Mouse (Mus musculus): Measurements from ENCODE around the gene Optc. TPM values are rescaled to one million over a fixed set of nuclear protein-coding genes. Genes with fewer than 3 reads are reported as not detected.

The Optc gene
- total RNA-seq, 2 experiments from 2014 or later: 0.37 to 1.4 TPM

DNA sequence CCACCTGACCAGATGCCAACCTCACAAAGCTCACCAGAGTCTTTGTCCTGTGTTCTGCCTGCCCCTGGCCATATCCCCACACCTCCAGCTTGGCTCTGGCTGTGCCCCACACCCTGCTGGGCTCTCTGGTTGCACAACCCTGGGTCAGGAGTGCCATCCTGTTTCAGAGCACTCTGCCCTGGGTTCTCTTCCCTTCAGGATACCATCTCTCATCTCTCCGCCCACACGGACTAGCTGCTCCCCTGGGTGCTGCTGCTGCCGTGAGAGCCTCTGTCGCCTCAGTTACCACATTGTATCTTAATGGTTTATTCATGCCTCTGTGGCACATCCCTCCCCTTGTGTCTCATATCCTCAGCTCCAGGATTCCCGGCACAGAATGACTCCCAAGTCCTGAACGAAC, 21.4 kb downstream of the Optc start:
- peak in 1 of 2 experiments; percentile 50 for DNase-seq (ENCODE audit: low spot score in 2 of 2)
- intact Hi-C loops (cut with DNase I): loop anchor here (5.0 kb wide), 2 partner anchors 44 to 84 kb away; partner anchors contain the start of gene Atp2b4

DNA sequence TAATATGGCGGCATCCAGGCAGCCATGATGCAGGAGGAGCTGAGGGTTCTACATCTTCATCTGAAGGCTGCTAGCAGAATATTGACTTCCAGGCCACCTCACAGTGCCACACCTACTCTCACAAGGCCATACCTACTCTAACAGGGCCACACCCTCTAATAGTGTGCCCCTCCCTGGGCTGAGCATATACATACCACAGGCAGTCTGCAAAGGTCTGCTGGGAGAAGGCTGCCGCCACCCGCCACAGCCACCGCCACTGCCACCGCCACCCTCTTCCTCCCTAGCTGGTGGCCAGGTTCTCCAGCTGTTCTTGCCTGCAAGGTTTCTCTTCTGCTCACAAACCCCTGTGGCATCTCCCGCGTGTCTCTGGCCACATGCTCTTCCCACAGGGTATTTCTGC, 22.0 kb downstream of the Optc start:
- intact Hi-C loops (cut with DNase I): loop anchor here (5.0 kb wide), 2 partner anchors 44 to 84 kb away; partner anchors contain the start of gene Atp2b4
- no peak for DNase-seq (ENCODE audit: low spot score in 2 of 2)

DNA sequence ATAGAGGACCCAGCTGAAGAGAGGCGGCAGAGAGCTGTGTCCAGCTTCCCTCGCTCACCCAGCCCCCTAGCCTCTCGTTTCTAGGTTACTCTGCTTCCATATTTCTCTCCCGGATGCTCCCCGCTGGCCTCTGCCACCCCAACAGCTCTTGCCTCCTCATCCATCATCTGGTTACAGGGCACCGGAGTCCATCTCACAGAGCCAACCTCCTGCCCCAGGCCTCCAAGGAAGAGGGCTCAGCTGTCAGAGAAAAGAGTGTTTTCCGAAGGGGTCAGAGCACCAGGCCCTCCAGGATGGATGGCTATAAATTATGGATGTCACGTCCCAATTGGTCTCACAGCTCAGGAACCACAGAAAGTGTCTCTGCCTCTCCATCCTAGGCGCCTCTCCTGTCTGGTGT, 23.1 kb downstream of the Optc start:
- DNase-seq (ENCODE audit: low spot score in 2 of 2): no peak
- intact Hi-C loops (cut with DNase I): loop anchor here (5.0 kb wide), 2 partner anchors 42 to 82 kb away; partner anchors contain the start of gene Atp2b4

DNA sequence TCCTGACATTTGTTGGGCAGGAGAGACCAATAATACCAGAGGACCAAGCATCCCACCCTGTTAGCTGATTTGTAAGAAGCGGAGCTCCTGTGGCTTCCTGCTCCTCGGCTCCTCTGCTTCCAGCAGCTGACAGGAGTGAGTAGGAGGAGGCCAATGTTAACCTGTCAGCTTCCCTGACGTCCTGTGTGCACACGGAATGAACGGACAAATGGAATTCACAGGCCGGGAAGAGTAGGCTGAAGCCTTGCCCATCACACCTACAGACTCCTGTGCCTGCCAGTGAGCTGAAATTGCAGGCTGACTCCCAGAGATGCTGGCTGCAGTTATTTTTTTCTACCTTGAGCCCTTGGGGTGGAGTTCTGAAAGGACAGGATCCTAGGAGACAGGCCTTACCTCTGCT, 23.7 kb downstream of the Optc start:
- intact Hi-C loops (cut with DNase I): no loop called here
- peak; percentile 47 to 73 for DNase-seq (ENCODE audit: low spot score in 2 of 2)

DNA sequence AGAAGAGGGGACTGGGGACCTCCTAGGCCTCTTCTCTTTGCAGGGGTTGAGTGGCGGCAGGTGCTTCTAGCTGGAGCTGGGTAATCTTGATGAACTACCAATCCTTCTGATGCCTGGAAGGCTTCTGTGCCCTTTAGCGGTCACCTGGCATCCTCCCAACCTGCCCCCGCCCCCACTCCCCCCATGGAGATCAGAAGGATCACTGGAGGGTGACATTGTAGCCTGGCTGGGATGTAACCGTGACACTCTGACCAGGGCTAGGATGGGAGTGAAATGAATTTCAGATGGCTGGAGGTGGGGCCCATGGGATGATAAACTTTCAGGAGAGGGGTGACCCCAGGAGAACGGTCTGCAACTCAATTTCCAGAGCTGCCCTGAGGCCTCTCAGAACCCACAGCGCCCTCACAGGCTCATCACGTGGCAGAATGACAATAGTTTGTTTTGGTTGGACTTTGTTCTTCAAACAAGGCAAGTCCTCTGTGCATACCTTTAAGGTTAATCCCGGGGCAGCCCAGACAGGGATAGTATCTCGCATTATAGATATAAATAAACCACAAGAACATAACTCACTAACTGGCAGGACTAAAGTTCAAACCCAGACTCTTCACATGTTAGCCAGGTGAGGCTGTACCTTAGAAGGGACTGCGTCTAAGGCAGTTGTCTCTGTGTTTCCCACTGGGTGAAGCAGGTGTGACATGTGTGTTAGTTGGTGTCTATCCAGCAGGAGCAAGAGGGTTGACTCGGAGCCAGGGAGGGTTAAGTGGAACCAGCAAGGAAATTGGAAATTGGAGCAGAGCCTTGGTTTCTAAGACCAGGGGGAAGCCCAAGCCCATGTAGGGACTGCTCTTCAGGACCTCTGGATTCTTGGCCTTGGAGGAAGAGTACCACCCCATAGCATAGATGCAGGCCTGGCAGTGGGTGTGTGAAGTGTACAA, 25.2 kb downstream of the Optc start:
- DNase-seq (ENCODE audit: low spot score in 2 of 2): no peak
- intact Hi-C loops (cut with DNase I): no loop called here

DNA sequence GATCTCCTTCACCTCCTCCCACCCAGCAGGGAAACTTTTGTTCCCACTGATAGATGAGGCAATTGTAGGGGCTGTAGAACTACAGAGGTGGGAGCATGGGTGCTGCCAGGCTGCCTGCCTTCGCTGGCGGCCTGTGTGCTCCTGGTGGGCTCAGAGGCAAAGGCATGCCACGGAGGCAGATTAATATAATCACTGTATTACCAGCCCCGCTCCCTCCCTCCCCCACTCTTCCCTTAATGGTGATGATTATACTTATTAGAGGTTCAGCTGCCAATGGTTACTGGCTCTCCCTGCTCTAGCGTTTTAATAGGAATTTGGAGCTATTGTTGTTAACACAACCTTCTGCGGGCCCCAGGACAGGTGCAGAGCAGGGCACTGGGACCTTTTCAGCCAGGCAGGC, 26.0 kb downstream of the Optc start:
- intact Hi-C loops (cut with DNase I): no loop called here
- no peak for DNase-seq (ENCODE audit: low spot score in 2 of 2)

DNA sequence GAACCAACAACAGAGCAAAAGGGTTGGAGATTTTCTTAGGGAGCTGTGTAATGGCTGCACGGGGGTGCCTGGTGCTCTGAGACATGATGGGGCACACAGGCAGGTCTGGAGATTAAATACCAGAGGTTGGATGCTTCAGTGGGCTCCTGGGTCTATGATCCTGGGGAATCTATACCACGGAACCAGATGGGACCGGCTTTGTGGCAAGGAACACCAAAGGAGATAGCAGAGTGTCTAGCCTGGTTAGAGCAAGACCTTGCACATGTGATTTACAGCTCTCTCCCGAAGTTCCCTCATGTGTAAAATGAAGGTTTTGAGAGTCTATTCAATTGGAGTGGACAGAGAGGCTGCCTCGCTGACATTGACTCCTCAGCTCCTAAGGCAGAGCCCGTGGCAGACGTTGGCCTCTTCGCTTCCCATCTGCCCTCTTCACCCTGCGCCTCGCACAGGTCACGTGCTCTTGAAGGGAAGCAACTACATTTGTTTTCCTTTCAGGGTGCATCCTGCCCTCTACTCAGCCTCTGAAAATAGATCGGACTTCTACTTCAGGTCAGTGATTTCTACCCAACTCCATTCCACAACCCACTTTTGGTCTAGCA, 28.9 kb downstream of the Optc start:
- intact Hi-C loops (cut with DNase I): no loop called here
- DNase-seq (ENCODE audit: low spot score in 2 of 2): no peak

DNA sequence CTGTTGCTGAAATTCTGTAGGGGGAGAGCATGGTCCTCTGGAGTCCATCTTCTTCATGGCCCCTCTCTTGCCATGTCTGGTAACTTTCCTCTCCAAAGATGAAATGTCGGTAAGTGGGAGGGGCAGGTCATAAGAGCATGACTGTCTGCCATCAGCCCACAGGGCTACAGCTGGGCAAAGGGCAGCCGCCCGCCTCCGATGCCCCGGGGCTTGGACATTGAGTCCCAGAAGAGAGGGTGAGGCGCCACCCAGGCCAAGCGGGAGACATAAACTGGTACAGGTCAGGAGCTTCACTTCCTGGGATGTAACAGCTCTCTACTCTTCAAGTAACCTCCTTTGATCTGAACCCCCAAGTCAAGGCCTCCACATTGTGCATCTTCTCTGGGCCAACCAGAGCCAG, 30.9 kb downstream of the Optc start:
- intact Hi-C loops (cut with DNase I): no loop called here
- DNase-seq (ENCODE audit: low spot score in 2 of 2): no peak

DNA sequence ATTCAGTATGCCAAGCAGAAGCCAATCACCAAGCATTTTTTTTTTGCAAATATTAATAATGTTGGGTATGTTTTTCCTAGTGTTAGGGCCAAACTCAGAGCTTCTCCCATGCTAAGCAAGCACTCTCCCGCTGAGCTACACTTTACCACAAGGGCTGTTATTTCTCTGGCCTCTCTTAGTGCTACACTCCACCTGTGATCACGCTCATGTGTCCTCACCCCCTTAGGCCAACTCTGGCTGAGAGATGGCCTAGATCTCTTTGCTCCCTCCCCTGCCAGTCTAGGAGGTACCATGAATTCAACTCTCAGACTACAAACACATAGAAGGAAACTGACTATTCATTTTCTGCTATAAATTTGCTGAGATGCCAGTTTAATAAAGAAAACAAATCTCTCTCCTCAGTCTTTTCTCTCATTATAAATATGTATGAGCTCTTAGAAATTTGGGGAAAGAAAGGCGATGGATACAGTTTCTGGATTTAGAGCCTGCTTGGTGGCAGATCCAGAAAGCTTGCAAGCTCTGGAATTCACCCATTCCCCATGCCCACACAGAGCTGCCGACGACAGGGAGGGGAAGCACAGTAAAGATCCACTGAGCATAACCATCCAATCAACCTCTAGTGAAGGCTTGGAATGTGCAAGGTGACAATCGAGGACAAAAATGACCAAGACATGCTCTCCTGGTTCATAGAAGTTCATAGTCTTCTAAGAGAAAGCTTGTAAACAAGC, 34.5 kb downstream of the Optc start:
- intact Hi-C loops (cut with DNase I): no loop called here
- DNase-seq (ENCODE audit: low spot score in 2 of 2): no peak

DNA sequence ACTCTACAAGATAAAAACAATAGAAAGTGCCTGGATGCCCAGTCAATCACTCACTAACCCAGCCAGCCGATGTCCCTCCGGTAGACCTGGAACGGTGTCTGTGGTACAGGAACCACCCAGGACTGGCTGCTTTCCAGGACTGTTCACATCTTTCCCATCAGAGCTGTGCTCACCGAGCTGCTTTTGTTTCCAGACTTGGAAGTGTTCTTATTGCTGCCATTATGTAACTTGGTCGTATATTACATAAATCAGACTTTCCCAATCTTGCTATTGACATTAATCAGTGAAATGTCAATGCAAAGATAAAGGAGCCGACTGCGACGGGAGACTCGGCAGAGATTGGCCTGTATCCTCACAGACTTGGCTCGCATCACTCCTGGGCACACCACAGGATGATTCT, 36.6 kb downstream of the Optc start:
- DNase-seq (ENCODE audit: low spot score in 2 of 2): no peak
- intact Hi-C loops (cut with DNase I): no loop called here

DNA sequence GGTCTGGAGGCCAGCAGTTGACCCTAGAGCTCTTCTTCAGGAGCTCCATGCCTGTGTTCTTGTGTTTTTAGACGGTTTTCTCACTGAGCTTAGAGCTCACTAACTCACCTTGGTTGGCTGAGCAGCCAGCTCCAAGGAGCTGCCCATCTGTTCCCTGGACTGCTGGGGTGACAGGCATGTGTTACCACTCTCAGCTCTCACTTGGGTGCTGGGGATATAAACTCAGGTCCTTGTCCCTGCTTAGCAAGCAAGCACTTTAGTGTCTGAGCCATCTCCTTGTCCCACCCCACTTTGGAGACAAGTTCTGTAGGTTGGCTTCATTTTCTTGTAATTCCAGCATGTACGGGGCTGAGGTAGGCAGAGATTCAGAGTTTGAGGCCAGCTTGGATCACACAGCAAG, 38.6 kb downstream of the Optc start:
- DNase-seq (ENCODE audit: low spot score in 2 of 2): no peak
- intact Hi-C loops (cut with DNase I): no loop called here

DNA sequence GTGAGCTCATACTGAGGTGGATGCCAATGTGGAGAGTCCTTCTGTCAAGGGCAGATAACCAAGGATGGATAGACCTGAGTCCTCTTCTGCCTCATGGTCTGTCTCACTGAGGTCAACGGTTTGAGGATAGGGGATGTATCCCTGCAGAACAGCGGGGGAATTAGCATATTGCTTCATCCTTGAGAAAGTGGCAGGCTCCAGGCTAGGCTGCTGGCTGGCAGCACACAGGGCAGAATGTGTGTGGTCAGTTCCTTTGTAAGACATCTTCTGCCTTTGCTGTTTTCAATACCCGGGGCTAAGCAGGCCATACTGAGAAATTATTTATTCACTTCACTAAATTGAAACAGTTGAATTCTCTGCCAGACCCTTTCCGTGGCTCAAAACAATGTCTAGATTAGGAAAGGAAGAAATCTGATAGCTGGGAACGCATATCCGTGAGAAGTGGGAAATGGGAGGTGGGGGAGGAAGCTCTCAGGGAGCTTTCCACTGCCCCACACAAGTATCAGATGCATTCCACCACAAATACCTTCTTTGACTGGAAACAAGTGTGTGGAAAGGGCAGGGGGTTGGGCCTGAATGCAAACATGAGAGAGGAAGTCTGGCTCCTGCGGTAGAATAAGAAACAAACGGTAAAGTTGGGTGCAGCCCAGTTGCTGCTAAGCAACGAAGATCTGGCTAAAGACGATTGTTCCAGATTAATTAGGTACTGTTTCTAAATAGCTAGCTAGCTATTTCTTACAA, 44.4 kb downstream of the Optc start:
- intact Hi-C loops (cut with DNase I): no loop called here
- DNase-seq (ENCODE audit: low spot score in 2 of 2): no peak

DNA sequence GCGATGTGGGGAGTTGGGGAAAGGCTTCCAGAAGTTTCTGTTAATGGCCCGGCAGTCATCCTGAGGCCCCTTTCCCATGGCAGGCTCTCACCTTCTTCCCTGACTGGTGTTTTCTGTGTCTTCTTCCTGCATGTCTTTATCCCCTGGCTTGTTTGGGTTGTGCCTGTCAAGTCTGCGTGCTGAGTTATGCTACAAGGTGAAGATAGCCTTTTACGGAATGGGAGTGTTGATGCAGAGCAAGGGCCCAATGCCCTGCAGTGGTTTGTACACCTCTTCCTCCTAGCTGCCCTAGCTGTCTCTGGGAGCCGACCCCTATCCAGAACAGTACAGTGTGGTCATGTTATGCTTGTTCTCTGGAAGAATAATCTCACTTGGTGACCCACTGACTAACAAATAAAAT, 46.8 kb downstream of the Optc start:
- intact Hi-C loops (cut with DNase I): no loop called here

DNA sequence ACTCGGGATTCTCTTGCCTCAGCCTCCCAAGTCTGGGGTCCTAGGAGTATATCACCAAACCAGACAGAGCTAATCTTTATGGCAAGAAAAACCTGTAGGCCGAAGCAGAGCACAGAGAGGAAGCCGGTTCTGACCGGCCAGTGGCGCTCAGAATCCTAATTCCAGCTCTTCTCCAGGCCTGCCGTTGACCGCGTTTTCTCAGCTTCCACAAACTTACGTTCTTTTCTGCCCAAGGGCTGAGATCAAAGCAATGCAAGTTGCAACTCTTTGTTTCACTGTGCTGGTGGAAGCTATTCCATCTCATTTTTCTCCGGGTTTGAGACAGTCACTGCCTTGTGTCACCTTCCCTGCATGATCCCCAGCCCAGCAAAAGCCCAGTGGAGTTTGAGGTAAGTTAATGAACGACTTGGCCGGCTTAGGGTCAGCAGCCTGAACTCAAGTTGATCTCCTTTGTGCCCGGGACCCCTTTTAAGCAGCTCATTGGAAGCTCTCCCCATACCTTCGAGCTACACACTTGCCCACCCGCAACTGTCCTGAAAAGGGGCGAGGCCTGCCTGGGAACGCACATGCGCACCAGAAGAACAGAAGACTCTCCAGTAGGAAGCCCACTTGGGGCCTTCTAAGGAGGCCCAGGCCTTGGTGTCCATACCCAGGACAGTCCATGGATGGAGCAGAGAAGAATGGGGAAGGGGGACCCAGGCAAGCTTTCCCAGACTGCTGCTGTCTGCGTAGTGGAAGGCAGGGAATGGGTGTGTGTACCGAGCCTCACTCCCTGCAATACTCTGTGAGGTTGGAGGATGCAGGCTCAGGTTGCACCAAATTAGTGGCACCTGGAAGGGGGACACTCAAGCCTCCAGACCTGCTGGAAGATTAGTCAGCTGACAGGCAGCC, 47.7 kb downstream of the Optc start:
- no peak for DNase-seq (ENCODE audit: low spot score in 2 of 2)

More for the DNA sequence above, 46.8 kb downstream of the Optc start:
- no peak for DNase-seq (ENCODE audit: low spot score in 2 of 2)

DNA sequence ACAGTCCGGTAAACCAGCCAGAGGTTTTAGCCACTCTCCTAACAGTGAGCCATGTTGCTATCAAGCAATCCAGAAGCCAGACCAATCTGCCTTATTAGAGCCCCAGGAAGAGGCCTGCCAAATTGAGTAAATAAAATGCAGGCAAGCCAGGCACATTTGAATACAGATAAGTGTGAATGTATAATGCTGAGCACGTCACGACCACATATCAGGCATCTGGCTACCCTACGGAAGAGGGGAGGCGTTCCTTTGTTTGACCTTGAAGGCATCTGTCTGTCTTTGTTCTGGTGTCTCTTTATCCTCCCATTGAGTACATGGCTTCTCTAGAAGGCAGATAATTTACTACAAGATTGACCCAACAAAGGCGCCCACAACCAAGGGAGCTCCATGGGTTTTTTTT, 48.5 kb downstream of the Optc start:
- no peak for DNase-seq (ENCODE audit: low spot score in 2 of 2)
- intact Hi-C loops (cut with DNase I): no loop called here

More for the DNA sequence above, 47.7 kb downstream of the Optc start:
- intact Hi-C loops (cut with DNase I): no loop called here

DNA sequence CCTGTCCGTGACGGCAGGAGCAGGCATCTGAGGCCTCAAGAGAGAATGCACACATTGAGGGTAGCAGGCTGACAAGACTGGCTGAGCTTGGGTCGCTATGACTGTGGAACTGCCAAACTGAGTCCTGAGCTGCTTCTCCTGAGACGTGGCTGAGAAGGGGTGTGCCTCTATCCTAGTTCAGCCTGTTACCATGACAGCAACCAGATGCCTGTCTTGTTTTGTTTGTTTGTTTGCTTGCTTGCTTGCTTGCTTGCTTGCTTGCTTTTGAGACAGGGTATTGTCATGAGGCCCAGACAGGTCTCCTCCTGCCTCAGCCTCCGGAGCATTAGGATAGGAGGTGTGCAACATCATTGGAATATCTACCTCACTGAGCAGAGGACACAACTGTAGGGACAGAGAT, 50.0 kb downstream of the Optc start:
- intact Hi-C loops (cut with DNase I): no loop called here
- DNase-seq (ENCODE audit: low spot score in 2 of 2): no peak

DNA sequence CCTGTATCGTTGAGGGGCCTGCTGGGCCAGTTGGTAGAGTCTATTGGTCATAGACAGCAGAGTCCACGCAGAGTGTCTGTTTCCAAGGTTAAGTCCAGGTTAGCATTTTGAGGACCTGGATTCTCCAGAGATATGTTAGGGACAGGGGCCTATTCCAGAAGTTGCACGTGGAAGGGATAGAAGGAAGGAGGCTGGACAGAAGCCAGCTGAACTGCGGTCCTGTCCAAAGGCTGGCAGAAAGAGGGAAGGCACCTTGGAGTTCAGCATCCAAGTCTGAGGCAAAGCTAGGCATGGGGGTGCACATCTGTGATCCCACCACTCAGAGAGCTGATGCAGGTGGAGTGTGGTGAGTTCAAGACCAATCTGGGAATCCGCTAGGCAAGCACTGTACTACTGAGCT, 50.6 kb downstream of the Optc start:
- intact Hi-C loops (cut with DNase I): no loop called here
- no peak for DNase-seq (ENCODE audit: low spot score in 2 of 2)

DNA sequence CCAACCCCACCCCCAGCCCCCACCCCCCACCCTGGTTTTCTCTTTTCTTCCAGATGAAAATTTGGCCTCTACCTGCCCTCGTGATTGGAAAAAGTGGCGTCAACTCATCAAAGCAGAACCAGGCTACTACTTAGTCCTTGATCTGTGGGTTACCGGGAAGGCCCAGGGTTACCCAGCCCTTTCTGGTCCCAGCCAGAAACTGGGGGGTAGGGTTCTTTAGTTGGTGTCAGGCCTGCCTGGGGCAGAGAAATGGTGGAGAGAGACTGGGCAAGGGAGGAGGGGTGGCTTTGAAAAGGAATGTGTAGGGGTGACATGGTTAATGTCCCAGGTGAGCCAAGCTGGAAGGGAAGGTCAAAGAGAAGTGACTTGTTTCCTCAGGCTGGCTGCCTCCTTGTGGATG, 51.1 kb downstream of the Optc start:
- intact Hi-C loops (cut with DNase I): no loop called here
- DNase-seq (ENCODE audit: low spot score in 2 of 2): no peak

DNA sequence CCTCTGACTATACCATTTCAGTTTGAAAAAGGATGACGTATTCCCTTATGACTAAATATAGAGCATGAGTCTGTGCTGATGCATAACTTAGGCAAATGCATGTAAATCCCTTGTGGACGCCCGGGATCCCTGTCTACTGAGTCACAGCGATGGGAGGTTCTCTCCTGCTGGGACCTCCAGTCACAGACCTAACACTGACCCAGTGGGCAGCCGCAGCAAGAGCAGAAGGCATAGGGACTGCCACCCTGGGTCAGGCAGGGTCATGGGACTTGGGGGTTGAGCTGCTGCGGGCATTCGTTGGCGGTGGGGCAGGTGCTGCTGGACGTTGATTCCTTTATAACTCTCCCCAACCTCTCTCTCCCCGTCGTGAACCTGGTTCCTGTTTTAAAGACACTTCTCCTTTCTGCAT, 51.7 kb downstream of the Optc start:
- no peak for DNase-seq (ENCODE audit: low spot score in 2 of 2)
- intact Hi-C loops (cut with DNase I): no loop called here
